Mouse (Mus musculus) lung, postnatal 25 days (tissue): Measurements from ENCODE around the gene Rreb1.
"Not testable (repeated sequence)": the region's sequence is repeated elsewhere in the genome, so short reads cannot be mapped to it uniquely, and the experiment has no call there.

Experiments used
- DNase-seq: peaks from one replicate; pipeline ENCODE4 v3.0.0; 2022; ENCODE audit warnings: low spot score

Rreb1 gene

DNA sequence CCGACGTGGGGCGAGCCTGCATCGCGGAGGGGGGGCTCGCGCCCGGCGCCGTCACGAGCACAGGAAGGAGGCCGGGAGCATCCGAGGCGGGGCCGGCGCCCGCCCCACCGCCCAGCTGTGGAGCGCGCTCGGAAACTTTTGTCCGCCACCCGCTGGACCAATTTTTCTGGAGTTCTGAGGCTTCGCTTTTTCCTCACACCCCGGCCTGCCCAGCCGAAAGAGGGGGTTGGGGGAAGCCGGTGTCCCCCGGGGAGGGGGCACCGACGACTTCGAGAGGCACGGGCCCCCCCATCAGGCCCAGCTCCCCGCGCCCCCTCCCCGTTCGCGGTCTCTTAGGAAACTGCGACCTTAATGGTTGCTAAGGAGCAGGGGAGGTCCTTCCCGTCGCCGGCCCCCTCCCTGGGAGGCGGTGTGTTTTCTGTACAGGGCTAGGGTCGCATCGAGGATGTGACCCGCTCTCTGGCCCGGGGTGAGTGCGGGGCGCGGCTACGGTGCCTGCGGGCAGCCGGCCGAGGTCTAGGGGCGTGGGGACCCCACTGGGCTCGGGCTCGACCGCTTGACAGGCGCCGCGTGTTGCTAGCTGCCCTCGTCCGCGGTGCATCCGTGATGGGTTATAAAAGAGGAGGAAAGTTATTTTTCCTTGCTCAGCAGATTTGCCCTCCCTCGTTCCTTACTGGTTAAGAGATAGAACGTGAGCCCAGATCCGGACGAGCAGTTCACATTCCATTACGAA, 49.2 kb downstream of the Rreb1 start:
- DNase-seq = peak; percentile 71

GRCm38 (mm10) chr13:37827996-37828579, 49.9 kb downstream of the Rreb1 start:
- DNase-seq = no peak

- no peak for DNase-seq
Observed at GRCm38 (mm10) chr13:37828928-37829327, 50.7 kb downstream of the Rreb1 start.

DNA sequence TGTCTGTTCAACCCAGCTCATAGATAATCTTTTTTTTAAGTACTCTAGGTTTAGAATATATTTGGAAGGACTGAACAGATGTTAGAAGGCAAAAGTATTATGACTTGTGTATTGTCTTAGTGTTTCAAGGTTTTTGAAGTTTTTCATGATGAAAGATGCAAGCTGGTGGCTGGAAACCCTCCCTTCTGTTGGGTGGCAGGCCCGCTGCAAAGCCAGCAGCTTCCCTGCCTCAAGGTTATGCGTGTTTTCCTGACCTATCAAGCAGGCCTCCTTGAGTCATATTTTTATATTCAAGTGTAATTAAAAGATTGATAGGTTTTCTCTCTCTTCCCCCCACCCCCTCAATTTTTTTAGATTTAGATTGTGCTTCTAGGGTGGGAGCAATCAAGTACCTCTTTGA, 52.1 kb downstream of the Rreb1 start:
- no peak for DNase-seq

DNA sequence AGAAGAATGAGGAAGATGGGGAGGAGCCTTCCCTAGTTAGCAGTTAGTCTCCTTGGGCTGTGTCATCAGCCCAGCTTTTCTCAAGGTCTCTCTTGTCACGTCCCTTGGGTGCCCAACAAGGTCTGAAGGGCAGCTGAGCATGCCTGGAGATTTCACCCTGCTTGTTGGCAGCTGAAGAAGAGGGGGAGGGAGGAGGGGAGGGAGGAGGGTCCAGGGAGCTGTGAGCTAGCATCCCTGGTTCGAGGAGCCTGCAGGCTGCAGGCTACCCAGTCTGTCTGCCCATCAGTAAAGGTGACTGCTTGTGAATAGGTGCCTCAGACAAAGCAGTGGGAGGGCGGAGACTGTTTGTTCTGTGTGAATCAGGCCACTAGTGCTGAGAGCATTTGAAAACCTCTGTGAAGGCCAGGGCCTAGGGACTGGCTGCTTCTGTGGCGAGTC, 52.7 kb downstream of the Rreb1 start:
- DNase-seq = peak; percentile 69

DNA sequence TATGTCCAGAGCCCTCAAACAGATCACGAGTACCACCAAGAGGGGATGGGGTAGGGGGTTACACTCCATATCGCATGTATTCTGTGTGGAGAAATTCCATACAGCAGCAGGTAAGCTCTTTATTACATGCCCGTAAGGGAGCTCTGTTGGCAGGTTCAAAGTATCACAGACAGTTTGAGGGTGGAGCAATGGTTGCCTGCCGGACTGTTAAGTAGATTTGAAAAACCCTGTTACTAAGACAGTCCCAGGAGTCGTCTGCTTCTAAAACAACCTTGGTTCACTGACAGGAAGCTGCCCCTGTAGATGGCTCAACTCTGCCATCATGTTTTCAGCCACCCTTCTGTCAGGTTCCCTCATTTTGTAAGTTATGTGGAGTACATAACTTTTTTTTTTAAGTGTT, 54.3 kb downstream of the Rreb1 start:
- DNase-seq = no peak

DNA sequence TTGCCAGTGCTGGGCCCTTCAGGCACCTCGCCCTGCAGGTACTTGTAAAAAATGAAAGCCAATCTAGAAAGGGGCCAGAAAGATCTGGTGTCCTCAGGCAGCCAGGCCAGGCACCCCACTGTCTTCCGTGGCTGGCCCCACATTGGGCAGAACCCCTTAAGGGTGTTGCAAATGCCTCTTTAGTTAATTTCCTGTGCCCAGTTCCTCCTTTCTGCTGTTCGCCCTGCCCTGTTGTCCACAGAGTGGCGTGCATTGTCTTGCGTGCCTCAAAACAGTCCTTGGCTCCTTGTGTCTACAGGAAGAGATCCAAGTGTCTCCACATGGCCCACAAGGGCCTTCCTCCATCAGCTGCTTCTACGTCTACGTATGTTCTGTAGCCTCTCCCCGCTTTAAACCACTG, 55.3 kb downstream of the Rreb1 start:
- peak; percentile 72 for DNase-seq

DNA sequence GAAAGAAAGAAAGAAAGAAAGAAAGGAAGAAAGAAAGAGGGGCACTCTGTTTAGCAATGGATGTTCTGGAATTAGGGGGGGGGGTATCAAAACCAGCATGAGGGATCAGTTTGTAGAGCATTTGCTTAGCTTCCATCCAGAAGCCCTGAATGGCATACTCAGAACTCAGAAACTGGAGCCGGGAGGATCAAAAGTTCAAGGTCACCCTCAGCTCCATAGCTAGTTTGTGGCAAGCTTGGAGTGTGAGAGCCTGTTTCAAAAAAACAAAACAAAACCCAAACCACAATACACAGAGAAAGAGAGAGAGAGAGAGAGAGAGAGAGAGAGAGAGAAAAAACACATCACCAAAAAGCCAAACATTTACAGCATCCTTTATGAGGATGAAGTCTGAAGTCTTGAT, 57.1 kb downstream of the Rreb1 start:
- DNase-seq = no peak

GRCm38 (mm10) chr13:37835811-37836210, 57.6 kb downstream of the Rreb1 start:
- DNase-seq = not testable (repeated sequence)

DNA sequence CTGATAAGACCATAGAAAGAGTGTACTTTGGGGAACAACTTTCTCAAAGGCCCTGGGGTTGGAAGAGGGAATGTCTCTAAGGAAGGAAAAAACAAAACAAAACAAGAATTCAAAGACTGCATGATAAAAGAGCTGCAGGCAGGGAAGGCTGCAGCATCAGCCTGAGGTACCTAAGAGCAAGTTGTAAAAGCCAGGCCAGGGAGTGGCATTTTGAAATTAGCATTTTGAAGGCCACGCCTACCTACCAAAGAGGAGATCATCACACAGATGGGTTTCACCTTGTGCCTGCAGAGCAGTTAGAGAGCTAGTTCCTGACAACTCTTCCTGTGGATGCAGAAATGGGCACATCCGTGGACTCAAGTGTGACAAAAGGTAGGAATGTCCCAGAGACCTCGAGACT, 59.2 kb downstream of the Rreb1 start:
- DNase-seq = no peak

- DNase-seq = no peak
Observed at GRCm38 (mm10) chr13:37838260-37839183, 60.3 kb downstream of the Rreb1 start.

DNA sequence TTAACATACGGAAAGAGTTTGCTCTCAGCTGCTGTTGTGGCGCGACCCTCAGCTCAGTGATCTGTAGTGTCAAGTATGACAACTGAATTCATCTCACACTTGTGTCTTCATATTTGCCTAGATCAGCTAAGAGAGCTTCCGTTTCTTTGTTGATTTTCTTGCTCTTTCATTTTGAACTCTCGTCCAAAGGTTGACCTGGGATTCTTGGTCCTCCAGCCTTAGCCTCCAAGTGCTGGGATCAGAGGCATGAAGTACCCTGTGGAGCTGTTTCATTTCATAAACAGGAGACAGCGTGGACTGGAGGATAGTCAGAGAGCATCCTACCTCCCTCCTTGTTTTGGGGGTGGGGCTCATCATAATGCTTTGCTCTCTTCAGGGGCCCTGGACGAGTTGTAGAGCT, 65.0 kb downstream of the Rreb1 start:
- no peak for DNase-seq

GRCm38 (mm10) chr13:37843844-37844243, 65.6 kb downstream of the Rreb1 start:
- DNase-seq = no peak

- no peak for DNase-seq
Observed at GRCm38 (mm10) chr13:37845156-37845555, 67.0 kb downstream of the Rreb1 start.

DNA sequence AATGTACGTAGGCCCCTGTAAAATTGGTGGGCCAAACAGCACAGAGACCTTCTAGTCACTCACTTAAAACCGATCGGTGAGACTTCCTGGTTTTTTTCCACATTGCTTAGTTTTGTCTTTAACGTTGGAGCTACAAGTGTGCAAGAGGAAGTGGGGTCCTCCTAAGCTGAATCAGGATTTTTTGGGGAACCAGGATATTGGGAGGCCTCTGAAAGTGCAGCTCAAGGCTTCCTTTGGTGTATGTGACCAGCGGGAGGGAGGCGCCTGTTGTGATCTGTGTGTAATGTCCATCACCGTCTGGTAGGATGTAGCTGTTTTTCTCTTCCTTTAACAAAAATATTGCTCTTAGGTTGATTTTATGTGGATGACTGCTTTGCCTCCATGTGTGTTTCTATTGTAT, 67.4 kb downstream of the Rreb1 start:
- no peak for DNase-seq

GRCm38 (mm10) chr13:37846507-37846906, 68.3 kb downstream of the Rreb1 start:
- no peak for DNase-seq

DNA sequence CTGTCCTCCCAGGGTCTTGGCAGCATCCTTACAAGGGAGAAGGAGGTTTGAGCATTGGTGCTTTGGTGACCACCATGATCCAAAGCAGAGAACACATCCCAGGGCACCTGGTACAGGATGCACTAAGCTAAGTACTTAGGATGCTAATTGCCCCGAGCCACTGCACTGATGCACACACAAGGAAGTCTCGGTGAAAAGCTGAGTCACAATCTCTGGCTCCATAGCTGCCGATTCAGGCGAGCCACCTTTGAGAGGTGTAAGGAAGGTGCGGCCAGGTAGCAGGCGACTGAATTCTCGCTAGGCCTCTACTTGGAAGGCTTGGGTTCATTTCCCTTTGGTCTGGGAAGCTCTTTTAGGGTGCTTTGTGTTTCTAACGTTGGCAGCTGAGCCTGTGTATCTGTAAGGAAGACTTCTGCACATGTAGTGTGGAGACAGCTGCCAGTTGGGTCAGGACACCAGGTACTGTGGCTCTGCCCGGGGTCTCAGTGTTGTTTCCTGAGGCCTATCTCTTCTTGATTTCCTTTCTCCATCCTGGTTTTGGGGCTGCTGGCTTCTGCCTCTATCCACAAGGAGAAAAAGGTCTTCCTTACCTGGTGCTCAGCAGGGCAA, 68.9 kb downstream of the Rreb1 start:
- no peak for DNase-seq

- DNase-seq = no peak
Observed at GRCm38 (mm10) chr13:37847601-37848358, 69.6 kb downstream of the Rreb1 start.

GRCm38 (mm10) chr13:37848438-37848837, 70.2 kb downstream of the Rreb1 start:
- DNase-seq = no peak

GRCm38 (mm10) chr13:37851617-37852016, 73.4 kb downstream of the Rreb1 start:
- DNase-seq = no peak

- no peak for DNase-seq
Observed at GRCm38 (mm10) chr13:37852850-37853249, 74.7 kb downstream of the Rreb1 start.

DNA sequence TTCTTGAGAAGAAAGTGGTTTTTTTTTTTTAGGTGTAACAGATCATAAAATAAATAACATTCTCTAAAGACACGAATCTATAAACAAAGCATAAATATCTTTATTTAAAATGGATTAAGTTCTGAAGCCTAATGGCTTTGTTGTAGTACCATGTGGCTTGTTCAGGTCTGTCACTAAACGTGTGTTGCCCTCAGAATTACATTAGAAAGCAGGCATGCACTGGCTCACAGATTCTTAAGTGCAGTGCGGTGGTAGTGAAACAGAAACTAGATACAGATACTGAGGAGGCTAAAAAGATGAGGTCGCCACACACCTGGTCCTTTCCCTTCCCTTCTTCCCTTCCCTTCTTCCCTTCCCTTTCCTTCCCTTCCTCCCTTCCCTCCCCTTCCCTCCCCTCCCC, 75.2 kb downstream of the Rreb1 start:
- DNase-seq = no peak
